Mouse (Mus musculus) liver, embryonic 13.5 days (tissue): ENCODE measurements around the gene Ttc41. TPM values are rescaled to one million over a fixed set of nuclear protein-coding genes. Genes with fewer than 3 reads are reported as not detected.
"Not testable (repeated sequence)": the region's sequence is repeated elsewhere in the genome, so short reads cannot be mapped to it uniquely, and the experiment has no call there.

ENCODE experiments used
- ATAC-seq: fragments of 200-750 bp; cut with Nextera tagmentation; 2 replicates; pipeline ENCODE4 v1.8.0; 2017; ENCODE audit warnings: low read depth, mild to moderate bottlenecking, moderate number of reproducible peaks, moderate library complexity
- DNase-seq: peaks from one replicate; pipeline ENCODE4 v3.0.0; 2022
- H3K27ac ChIP-seq: fragments of 300-500 bp; sonication (generic); 2 replicates; pipeline ENCODE4 v1.5.1; 2015; ENCODE audit warnings: moderate library complexity, mild to moderate bottlenecking, inconsistent platforms
- H3K27me3 ChIP-seq: fragments of 300-500 bp; sonication (generic); 2 replicates; pipeline ENCODE4 v1.6.1; 2015; ENCODE audit warnings: mild to moderate bottlenecking, inconsistent platforms
- H3K36me3 ChIP-seq: fragments of 300-500 bp; sonication (generic); 2 replicates; pipeline ENCODE4 v1.6.1; 2015; ENCODE audit warnings: mild to moderate bottlenecking, inconsistent platforms
- H3K4me1 ChIP-seq: fragments of 300-500 bp; sonication (generic); replicated peaks from 2 replicates; pipeline ENCODE4 v1.6.1; 2015; ENCODE audit warnings: inconsistent platforms
- H3K4me2 ChIP-seq: fragments of 300-500 bp; sonication (generic); 2 replicates; pipeline ENCODE4 v1.6.1; 2015; ENCODE audit warnings: inconsistent platforms, mild to moderate bottlenecking, moderate library complexity
- H3K4me3 ChIP-seq: fragments of 300-500 bp; sonication (generic); replicated peaks from 2 replicates; pipeline ENCODE4 v1.5.1; 2015; ENCODE audit warnings: mild to moderate bottlenecking, inconsistent platforms
- H3K9ac ChIP-seq: fragments of 300-500 bp; sonication (generic); 2 replicates; pipeline ENCODE4 v1.6.1; 2015; ENCODE audit warnings: mild to moderate bottlenecking, inconsistent platforms
- H3K9me3 ChIP-seq: fragments of 300-500 bp; sonication (generic); replicated peaks from 2 replicates; pipeline ENCODE4 v1.6.1; 2016; ENCODE audit warnings: inconsistent platforms
- WGBS: fragments of 180-500 bp; shearing (Covaris S2); methylation state at CpG from one replicate; pipeline ENCODE4 v1.1.7; 2015; ENCODE audit not compliant: insufficient replicate concordance; 5-methylcytosine and 5-hydroxymethylcytosine counted together
- polyA plus RNA-seq: library from polyadenylated mRNA; unstranded; fragments of >200 nt; fragmentation: Nextera tagmentation; extraction: Ambion mirVana; gene quantifications from 2 replicates; pipeline ENCODE4 v1.2.1, GENCODE M21; 2015

Ttc41 gene
- polyA plus RNA-seq, result 0.28 and 0.69 TPM in 2 replicates

GRCm38 (mm10) chr10:86705318-86705921, at the start of gene Ttc41, which contains the start of gene Hsp90b1:
Ttc41 (plus strand) TSS chr10:86705811.
Hsp90b1 (minus strand) TSS chr10:86705509.
- DNase-seq, result peak; percentile 99
- peak; percentile 96 for ATAC-seq
- Histone ChIP-seq H3K9me3 (no peaks in the 10 kb centered on the region), H3K4me2 (peak within 1 kb of the TSS; percentile 90), H3K27me3 (no peaks in the 10 kb centered on the region), H3K4me3 (peak within 1 kb of the TSS; percentile 89), H3K27ac (peak within 1 kb of the TSS; percentile 90), H3K36me3 (peaks cover 36% of the 10 kb centered on the region), H3K4me1 (peaks cover 59% of the 10 kb centered on the region), H3K9ac (peak within 1 kb of the TSS; percentile 94)
- WGBS, result under 1% methylated on average over 51 of the region's 51 CpGs

- not testable (repeated sequence) for H3K4me3 ChIP-seq, DNase-seq, H3K4me1 ChIP-seq, H3K27ac ChIP-seq, H3K27me3 ChIP-seq, H3K36me3 ChIP-seq, ATAC-seq, H3K9ac ChIP-seq, H3K4me2 ChIP-seq, H3K9me3 ChIP-seq
- 70% methylated on average over 4 of the region's 4 CpGs for WGBS
Observed at GRCm38 (mm10) chr10:86670550-86670949, 35.1 kb upstream of the Ttc41 start.

GRCm38 (mm10) chr10:86684797-86685178, 20.8 kb upstream of the Ttc41 start:
- ATAC-seq, result peak; percentile 3; the same call in 1 of the 2 replicates
- 25% methylated on average over 2 of the region's 2 CpGs for WGBS
- not testable (repeated sequence) for H3K36me3 ChIP-seq, DNase-seq, H3K27me3 ChIP-seq, H3K27ac ChIP-seq, H3K4me1 ChIP-seq, H3K9me3 ChIP-seq, H3K9ac ChIP-seq
- Histone ChIP-seq H3K4me2 (peak overlapping the region; percentile 84), H3K4me3 (peak overlapping the region; percentile 77)

- 0% methylated on average over 52 of the region's 53 CpGs for WGBS
- not testable (repeated sequence) for H3K4me1 ChIP-seq, H3K9me3 ChIP-seq, H3K27me3 ChIP-seq
- H3K4me2 ChIP-seq, result peak overlapping the region; percentile 84
- peaks cover 10% of the 10 kb centered on the region for H3K36me3 ChIP-seq
- peak overlapping the region; percentile 87 for H3K9ac ChIP-seq
- ATAC-seq (peak; percentile 87), DNase-seq (peak; percentile 64)
- peak overlapping the region; percentile 73 for H3K27ac ChIP-seq
- peak overlapping the region; percentile 77 for H3K4me3 ChIP-seq
Observed at GRCm38 (mm10) chr10:86685179-86686016, 20.2 kb upstream of the Ttc41 start.

- DNase-seq, result not testable (repeated sequence)
Observed at GRCm38 (mm10) chr10:86686017-86686360, 19.6 kb upstream of the Ttc41 start.

GRCm38 (mm10) chr10:86700251-86700650, 5.4 kb upstream of the Ttc41 start:
- Histone ChIP-seq H3K4me2 (peak overlapping the region; percentile 27; the same call in 1 of the 2 replicates), H3K4me3 (0 out of 2 replicates have a peak overlapping the region, but pooled peaks have one; percentile 8), H3K36me3 (peaks cover 79% of the 10 kb centered on the region), H3K9me3 (no peaks in the 10 kb centered on the region), H3K4me1 (peaks cover 51% of the 10 kb centered on the region), H3K27me3 (no peaks in the 10 kb centered on the region), H3K9ac (0 out of 2 replicates have a peak overlapping the region, but pooled peaks have one; percentile 22), H3K27ac (no peak overlapping the region)
- 58% methylated on average over 3 of the region's 3 CpGs for WGBS
- ATAC-seq (no peak), DNase-seq (no peak)

More at GRCm38 (mm10) chr10:86686017-86686360, 19.6 kb upstream of the Ttc41 start:
- Histone ChIP-seq H3K36me3 (peaks cover 14% of the 10 kb centered on the region), H3K4me3 (peak overlapping the region; percentile 77), H3K4me2 (peak overlapping the region; percentile 84), H3K9ac (peak overlapping the region; percentile 87)
- not testable (repeated sequence) for H3K27me3 ChIP-seq, ATAC-seq, H3K4me1 ChIP-seq, H3K27ac ChIP-seq, H3K9me3 ChIP-seq
- WGBS, result 19% methylated on average over 9 of the region's 9 CpGs

GRCm38 (mm10) chr10:86700973-86701372, 4.6 kb upstream of the Ttc41 start:
- peak overlapping the region; percentile 27 for H3K4me2 ChIP-seq
- H3K36me3 ChIP-seq, result peaks cover 72% of the 10 kb centered on the region
- DNase-seq (no peak), ATAC-seq (no peak)
- H3K9ac ChIP-seq, result peak overlapping the region; percentile 37; the same call in 1 of the 2 replicates
- H3K27me3 ChIP-seq, result no peaks in the 10 kb centered on the region
- H3K4me1 ChIP-seq, result peaks cover 51% of the 10 kb centered on the region
- WGBS, result 47% methylated on average over 3 of the region's 3 CpGs
- H3K4me3 ChIP-seq, result peak overlapping the region; percentile 20; the same call in 1 of the 2 replicates
- no peaks in the 10 kb centered on the region for H3K9me3 ChIP-seq
- H3K27ac ChIP-seq, result no peak overlapping the region

- Histone ChIP-seq H3K9me3 (no peaks in the 10 kb centered on the region), H3K4me1 (peaks cover 62% of the 10 kb centered on the region), H3K4me2 (peak overlapping the region; percentile 90), H3K4me3 (peak overlapping the region; percentile 89), H3K9ac (no peak overlapping the region), H3K27ac (no peak overlapping the region), H3K36me3 (peaks cover 65% of the 10 kb centered on the region), H3K27me3 (no peaks in the 10 kb centered on the region)
- 76% methylated on average over 4 of the region's 4 CpGs for WGBS
- DNase-seq (no peak), ATAC-seq (no peak)
Observed at GRCm38 (mm10) chr10:86702312-86702920, 3.2 kb upstream of the Ttc41 start.

- H3K4me1 ChIP-seq, result peaks cover 69% of the 10 kb centered on the region
- H3K4me2 ChIP-seq, result peak overlapping the region; percentile 90
- DNase-seq (no peak), ATAC-seq (no peak)
- H3K36me3 ChIP-seq, result peaks cover 55% of the 10 kb centered on the region
- H3K27me3 ChIP-seq, result no peaks in the 10 kb centered on the region
- H3K27ac ChIP-seq, result no peak overlapping the region
- H3K9ac ChIP-seq, result peak overlapping the region; percentile 94
- no peaks in the 10 kb centered on the region for H3K9me3 ChIP-seq
- WGBS, result 62% methylated on average over 4 of the region's 4 CpGs
- H3K4me3 ChIP-seq, result peak overlapping the region; percentile 89
Observed at GRCm38 (mm10) chr10:86703375-86703774, 2.2 kb upstream of the Ttc41 start.

- H3K4me3 ChIP-seq, result peak overlapping the region; percentile 89
- peaks cover 49% of the 10 kb centered on the region for H3K36me3 ChIP-seq
- H3K27ac ChIP-seq, result peak overlapping the region; percentile 83; the same call in 1 of the 2 replicates
- H3K9me3 ChIP-seq, result no peaks in the 10 kb centered on the region
- ATAC-seq (no peak), DNase-seq (no peak)
- peaks cover 69% of the 10 kb centered on the region for H3K4me1 ChIP-seq
- no peaks in the 10 kb centered on the region for H3K27me3 ChIP-seq
- WGBS, result 3% methylated on average over 8 of the region's 8 CpGs
- H3K9ac ChIP-seq, result peak overlapping the region; percentile 94
- H3K4me2 ChIP-seq, result peak overlapping the region; percentile 90
Observed at GRCm38 (mm10) chr10:86704141-86704540, 1.5 kb upstream of the Ttc41 start.

- H3K4me2 ChIP-seq, result peak overlapping the region; percentile 90
- peak overlapping the region; percentile 89 for H3K4me3 ChIP-seq
- under 1% methylated on average over 33 of the region's 33 CpGs for WGBS
- H3K27ac ChIP-seq, result peak overlapping the region; percentile 83
- peaks cover 64% of the 10 kb centered on the region for H3K4me1 ChIP-seq
- H3K9ac ChIP-seq, result peak overlapping the region; percentile 94
- ATAC-seq, result no peak
- peak; percentile 23 for DNase-seq
- H3K9me3 ChIP-seq, result no peaks in the 10 kb centered on the region
- no peaks in the 10 kb centered on the region for H3K27me3 ChIP-seq
- H3K36me3 ChIP-seq, result peaks cover 43% of the 10 kb centered on the region
Observed at GRCm38 (mm10) chr10:86704589-86705191, 921 bp upstream of the Ttc41 start.
